Mouse (Mus musculus) liver, adult 2 months (tissue): ENCODE measurements at regions not wholly inside any gene's neighbourhood (a gene's known extent, or its start where the extent isn't known, plus 50 kb on each side); places are given as distances from the start of the nearest gene placed in this dataset.

Experiments used
- CTCF ChIP-seq: fragments of 200-500 bp; IDR thresholded peaks from 2 replicates; pipeline ENCODE4 v1.5.1; 2011; ENCODE audit warnings: low read depth, low read length, control low read depth
- POLR2A ChIP-seq: fragments of 200-500 bp; IDR thresholded peaks from 2 replicates; pipeline ENCODE4 v1.6.1; 2011; ENCODE audit warnings: low read length, control low read depth; ENCODE audit not compliant: insufficient read depth; ENCODE audit errors: extremely low read depth

DNA sequence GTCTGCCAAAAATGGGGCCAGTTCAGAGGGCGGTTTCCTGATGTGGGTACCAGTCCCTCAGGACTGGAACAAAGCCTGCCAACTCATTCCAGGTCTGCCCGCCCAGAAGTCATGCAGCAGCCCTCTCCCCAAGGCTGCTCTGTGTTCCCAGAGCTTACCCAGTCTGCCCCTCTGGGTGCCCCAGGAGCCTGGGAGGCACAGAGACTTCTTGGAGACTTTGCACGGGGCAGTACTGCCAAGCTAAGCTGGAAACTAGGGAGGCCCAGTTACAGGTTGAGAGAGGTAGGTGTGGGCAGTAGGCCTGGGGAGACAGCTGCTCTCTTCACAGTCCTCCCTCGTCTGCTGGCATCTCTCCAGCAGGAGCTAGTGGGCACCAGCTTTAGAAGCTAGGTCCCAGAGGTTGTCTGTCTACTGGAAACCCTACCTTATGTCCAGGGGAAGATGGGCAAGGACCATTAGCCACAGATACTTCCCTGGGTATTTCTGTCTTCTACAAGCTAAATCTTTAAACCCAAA, 65.6 kb upstream of the Pappa2 start:
- TF ChIP-seq CTCF (no peak), POLR2A (no peak)
